Mouse (Mus musculus) retina, embryonic 14.5 days (tissue): ENCODE measurements at regions not wholly inside any gene's neighbourhood (a gene's known extent, or its start where the extent isn't known, plus 50 kb on each side); places are given as distances from the start of the nearest gene placed in this dataset.
A peak's percentile ranks its signal among the peaks of the same experiment; 100 is the strongest.
"Not testable (repeated sequence)": the region's sequence is repeated elsewhere in the genome, so short reads cannot be mapped to it uniquely, and the experiment has no call there.

Source experiments
- DNase-seq: peaks from one replicate; pipeline ENCODE4 v3.0.0-alpha.2; 2015; ENCODE audit warnings: low spot score

DNA sequence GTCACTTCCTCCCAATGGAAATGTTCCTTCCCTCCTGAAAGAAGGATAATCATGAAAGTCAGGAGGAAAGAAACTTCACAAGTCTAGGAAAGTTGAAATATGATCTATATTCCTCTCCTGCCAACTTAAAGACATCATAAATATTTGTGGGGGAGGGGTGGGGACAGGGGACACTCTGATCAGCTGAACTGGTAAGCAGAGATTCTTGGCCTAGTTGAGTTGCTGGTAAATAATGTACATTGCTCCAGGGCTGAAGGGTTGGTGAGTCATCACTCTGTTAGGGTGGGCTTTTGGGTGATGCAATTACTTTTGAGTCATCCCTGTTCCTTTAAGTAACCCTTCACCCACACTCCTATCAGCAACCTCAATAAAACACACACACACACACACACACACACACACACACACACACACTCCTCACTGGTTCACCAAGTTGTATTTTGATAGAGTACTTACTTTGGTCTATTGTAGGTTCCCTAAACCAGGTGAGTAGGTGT lies 56.0 kb downstream of the Ccdc71l start:
- DNase-seq = no peak

GRCm38 (mm10) chr12:32435126-32435525 lies 56.6 kb downstream of the Ccdc71l start:
- DNase-seq = no peak

DNA sequence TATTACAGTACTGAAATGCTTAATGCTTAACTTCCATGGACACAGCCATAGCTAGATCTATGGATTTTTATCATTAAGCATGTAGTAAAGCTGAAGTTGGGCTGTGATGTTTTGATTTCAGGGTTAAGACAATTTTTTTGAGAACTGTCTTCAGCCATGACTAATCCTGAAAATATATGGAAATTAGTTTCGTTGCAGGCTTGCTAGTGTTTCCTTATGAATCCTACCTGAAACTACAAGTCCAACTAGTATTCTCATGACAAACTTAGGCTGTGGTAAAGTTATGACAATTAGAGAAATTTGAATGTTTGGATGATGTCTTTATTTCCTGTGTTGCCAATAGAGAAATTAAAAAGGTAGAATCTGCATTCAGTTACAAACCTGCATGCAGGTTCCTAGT lies 59.7 kb downstream of the Ccdc71l start:
- no peak for DNase-seq

- no peak for DNase-seq
These were observed 66.3 kb downstream of the Ccdc71l start for GRCm38 (mm10) chr12:32444770-32445169.

- DNase-seq = no peak
These were observed 67.4 kb downstream of the Ccdc71l start for GRCm38 (mm10) chr12:32445874-32446273.

DNA sequence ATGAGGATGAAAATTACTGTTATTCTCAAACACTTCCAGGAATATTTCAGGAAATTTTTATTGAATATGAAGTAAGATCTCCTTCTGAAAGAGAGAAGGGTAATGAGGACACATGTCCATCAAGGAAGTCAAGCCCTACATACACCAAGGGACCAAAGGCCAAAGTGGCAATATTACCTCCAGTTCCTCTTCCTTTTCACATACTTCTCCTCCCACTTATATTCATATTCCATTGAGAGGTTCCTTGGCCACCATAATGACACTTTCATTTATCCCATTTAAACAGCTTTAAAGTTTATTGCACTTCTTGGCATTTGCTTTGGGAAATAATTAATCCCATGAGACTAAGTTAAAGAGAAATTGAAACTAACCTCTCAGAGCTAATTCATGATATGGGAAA lies 70.9 kb downstream of the Ccdc71l start:
- DNase-seq = no peak

DNA sequence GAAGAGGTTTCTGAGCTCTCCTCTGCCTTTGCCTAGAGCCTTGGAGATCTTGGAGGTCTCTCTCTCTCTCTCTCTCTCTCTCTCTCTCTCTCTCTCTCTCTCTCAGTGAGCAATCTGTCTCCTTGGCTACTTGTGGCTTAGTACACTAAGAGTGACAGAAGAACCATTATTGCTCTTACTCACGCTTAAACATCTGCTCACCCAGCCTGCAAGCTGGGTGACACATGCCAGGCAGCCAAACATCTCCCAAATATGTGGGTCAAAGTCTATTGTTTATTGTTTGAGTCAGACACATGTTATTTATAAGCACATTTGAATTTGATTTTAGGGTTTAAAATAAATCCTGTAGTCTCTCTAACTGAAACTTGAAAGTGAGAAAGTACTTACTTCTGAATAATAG lies 72.7 kb downstream of the Ccdc71l start:
- DNase-seq = peak; percentile 7

GRCm38 (mm10) chr12:32454794-32455193 lies 76.3 kb downstream of the Ccdc71l start:
- no peak for DNase-seq

DNA sequence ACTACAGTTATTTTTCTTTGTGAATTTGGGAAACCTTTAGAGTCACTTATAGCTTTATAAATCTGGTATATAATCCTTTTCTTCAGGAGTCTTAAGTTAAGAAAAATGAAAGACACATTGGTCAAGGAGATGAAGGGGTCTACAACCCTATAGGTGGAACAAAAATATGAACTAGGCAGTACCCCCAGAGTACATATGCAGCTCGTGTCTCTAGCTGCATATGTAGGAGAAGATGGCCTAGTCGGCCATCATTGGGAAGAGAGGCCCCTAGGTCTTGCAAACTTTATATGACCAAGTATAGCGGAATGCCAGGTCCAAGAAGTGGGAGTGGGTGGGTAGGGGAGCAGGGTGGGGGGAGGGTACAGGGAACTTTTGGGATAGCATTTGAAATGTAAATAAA lies 76.7 kb downstream of the Ccdc71l start:
- DNase-seq = not testable (repeated sequence)

GRCm38 (mm10) chr12:32455913-32456312 lies 77.4 kb downstream of the Ccdc71l start:
- peak; percentile 34 for DNase-seq

DNA sequence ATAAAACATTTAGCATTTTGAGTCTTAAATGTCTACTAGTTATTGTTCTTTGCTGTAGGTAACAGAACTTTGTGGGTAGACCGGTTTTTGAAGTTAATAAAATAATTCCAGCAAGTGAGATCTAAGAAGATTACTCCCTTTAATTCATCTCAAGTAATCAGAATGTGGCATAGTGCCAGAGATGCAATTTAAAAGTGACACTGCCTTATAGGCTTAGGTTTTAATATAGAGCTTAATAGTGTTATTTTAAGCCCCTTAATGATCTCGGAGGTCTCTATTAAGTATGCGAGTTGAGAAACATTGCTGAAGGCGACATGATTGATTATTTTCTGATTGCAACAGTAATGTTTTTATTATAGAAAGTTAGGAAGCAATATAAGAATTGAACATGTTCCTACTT lies 78.3 kb downstream of the Ccdc71l start:
- no peak for DNase-seq

DNA sequence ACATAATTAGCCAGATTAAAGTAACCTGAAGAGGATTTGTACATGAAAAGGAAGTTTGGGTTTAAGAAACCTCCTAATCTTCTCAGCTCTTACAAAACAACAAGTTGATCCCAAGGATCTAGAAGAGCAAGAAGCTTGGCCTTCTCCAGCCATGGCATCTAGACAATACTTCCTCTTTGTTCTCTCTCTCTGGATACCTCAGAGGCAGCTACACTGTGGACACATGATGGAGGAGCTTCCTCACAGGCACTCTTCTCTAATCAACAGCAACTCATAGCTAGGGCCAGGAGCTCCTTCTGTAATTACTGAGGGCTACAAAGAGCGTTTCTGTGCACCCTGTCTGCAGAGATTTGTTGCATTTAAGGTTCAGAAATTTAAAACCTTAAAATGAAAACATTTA lies 79.9 kb downstream of the Ccdc71l start:
- no peak for DNase-seq

DNA sequence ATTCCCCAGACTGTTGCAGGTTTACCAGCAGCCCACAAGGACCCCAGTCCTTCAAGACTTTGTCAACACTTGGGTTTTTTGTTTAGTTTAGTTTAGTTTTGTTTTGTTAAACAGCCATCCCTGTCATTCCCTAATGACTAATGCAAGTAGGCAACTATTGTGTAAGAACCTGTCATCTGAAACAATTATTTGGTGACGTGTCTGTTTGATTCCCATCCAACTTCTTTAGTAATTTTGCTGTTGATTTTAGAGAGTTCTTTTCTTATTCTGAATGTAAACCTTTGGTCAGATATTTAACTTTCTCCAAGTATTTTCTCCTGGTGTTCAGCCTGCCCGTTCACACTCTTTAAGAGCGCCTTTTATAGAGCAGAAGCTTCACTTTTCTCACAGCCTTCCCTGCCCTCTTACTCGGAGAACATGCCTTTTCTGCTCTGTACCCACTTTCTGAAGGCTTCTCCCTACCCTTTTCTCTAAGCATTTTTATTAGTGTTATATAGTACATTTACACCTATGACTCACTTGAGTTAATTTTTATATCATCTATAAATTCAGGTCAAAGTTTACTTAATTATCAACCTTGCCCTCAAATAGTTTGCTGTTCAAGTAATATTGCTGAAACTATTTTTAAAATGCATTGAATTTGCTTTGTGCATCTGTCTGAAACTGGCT lies 82.0 kb downstream of the Ccdc71l start:
- no peak for DNase-seq

- DNase-seq = no peak
These were observed 86.9 kb downstream of the Ccdc71l start for GRCm38 (mm10) chr12:32465371-32465770.

GRCm38 (mm10) chr12:32469863-32470262 lies 91.4 kb downstream of the Ccdc71l start:
- no peak for DNase-seq

- DNase-seq = no peak
These were observed 100.9 kb downstream of the Ccdc71l start for GRCm38 (mm10) chr12:32479451-32479850.

DNA sequence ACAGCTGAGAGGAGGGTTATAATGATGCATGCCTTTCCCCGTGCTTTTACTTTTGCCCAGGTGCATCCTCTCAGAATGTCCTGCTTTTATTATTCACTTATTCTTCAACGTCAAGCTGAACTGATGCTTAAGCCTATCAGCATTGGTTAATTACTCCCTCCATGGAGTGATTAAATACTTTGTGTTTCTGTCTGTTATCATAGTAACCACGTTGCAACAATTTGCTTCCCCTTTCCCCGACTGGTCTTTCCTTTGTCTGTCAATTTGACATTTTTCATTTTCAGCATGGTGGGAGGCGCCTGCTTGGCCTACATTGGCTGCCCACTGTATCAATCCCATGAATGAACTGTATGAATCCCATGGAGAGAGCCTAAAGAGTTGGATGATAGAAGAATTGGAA lies 101.8 kb downstream of the Ccdc71l start:
- DNase-seq = no peak

- DNase-seq = no peak
These were observed 102.5 kb downstream of the Ccdc71l start for GRCm38 (mm10) chr12:32481051-32481450.

DNA sequence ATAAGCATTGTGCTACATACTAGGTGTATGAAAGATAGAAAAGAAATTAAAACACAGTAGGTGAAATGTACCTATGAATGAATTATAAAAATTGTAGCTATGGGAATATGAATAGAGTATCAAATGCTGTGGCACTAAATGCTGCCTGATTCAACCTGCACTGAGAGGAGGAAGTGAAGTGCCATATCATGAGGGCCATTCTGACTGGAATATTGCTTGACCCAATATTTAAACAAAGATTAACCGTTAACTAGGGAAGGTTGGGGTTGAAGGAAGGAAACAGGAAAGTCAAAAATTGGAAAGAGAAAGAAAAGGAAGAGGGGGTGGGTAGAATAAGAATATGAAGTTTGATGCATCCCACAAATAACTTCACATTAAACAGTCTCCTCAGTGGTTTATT lies 103.8 kb downstream of the Ccdc71l start:
- no peak for DNase-seq

GRCm38 (mm10) chr12:32482777-32483176 lies 104.3 kb downstream of the Ccdc71l start:
- no peak for DNase-seq

- DNase-seq = no peak
These were observed 107.7 kb downstream of the Ccdc71l start for GRCm38 (mm10) chr12:32486246-32486645.

DNA sequence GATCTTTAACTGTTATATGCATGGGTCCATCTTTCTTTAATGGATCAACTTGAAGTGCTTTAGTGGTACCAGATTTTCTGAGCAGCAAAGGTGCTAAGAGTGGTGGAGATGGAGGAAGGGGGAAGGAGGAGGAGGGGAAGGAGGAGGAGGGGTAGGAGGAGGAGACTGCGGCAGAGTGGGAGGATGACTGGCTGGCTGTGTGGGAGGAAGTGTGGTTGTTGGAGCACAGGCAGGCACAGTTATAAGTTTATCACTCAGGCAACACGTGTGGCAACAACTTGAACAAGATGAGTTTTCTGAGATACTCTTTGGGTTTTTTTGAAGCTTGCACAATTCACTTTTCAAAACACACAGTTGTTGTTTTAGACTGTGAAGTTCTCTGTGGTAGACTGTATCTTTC lies 108.2 kb downstream of the Ccdc71l start:
- DNase-seq = no peak

GRCm38 (mm10) chr12:32487883-32488577 lies 109.5 kb downstream of the Ccdc71l start:
- DNase-seq = no peak

GRCm38 (mm10) chr12:32488578-32488892 lies 110.0 kb downstream of the Ccdc71l start:
- DNase-seq = no peak
